Mouse (Mus musculus) forebrain, embryonic 14.5 days (tissue): ENCODE data around the gene Olfr1505. TPM values are rescaled to one million over a fixed set of nuclear protein-coding genes. Genes with fewer than 3 reads are reported as not detected.

Source experiments
- ATAC-seq: fragments of 200-750 bp; cut with Nextera tagmentation; 2 replicates; pipeline ENCODE4 v1.8.0; 2017; ENCODE audit warnings: mild to moderate bottlenecking, moderate library complexity
- DNase-seq: peaks from one replicate; pipeline ENCODE4 v3.0.0-alpha.2; 2015; ENCODE audit warnings: low spot score
- H3K27ac ChIP-seq: fragments of 300-500 bp; sonication (generic); 2 replicates; pipeline ENCODE4 v1.5.1; 2014; ENCODE audit warnings: low read depth, mild to moderate bottlenecking, control low read depth, low read length, moderate library complexity
- H3K27me3 ChIP-seq: fragments of 300-500 bp; sonication (generic); replicated peaks from 2 replicates; pipeline ENCODE4 v1.6.1; 2014; ENCODE audit warnings: low read length, control low read depth, mixed read lengths; ENCODE audit not compliant: control insufficient read depth, insufficient read depth
- H3K36me3 ChIP-seq: fragments of 300-500 bp; sonication (generic); 2 replicates; pipeline ENCODE4 v1.6.1; 2014; ENCODE audit warnings: low read length, control low read depth; ENCODE audit not compliant: control insufficient read depth, insufficient read depth
- H3K4me1 ChIP-seq: fragments of 300-500 bp; sonication (generic); 2 replicates; pipeline ENCODE4 v1.6.1; 2014; ENCODE audit warnings: antibody characterized with exemption, low read length, control low read depth; ENCODE audit not compliant: control insufficient read depth, insufficient read depth
- H3K4me2 ChIP-seq: fragments of 300-500 bp; sonication (generic); 2 replicates; pipeline ENCODE4 v1.6.1; 2014; ENCODE audit warnings: mild to moderate bottlenecking, control low read depth, low read length
- H3K4me3 ChIP-seq: fragments of 300-500 bp; sonication (generic); 2 replicates; pipeline ENCODE4 v1.5.1; 2014; ENCODE audit warnings: low read depth, low read length, control low read depth
- H3K9ac ChIP-seq: fragments of 300-500 bp; sonication (generic); 2 replicates; pipeline ENCODE4 v1.6.1; 2014; ENCODE audit warnings: mild to moderate bottlenecking, low read length, control low read depth, moderate library complexity
- H3K9me3 ChIP-seq: fragments of 300-500 bp; sonication (generic); replicated peaks from 2 replicates; pipeline ENCODE4 v1.6.1; 2016; ENCODE audit warnings: low read length, control low read depth, mixed read lengths; ENCODE audit not compliant: control insufficient read depth
- WGBS: fragments of 180-500 bp; shearing (Covaris S2); extraction: QIAGEN DNeasy Blood & Tissue Kit; methylation state at CpG from one replicate; pipeline ENCODE4 v1.1.7; 2014; 5-methylcytosine and 5-hydroxymethylcytosine counted together
- polyA plus RNA-seq: library from polyadenylated mRNA; unstranded; fragments of >200 nt; fragmentation: Nextera tagmentation; extraction: Ambion mirVana; gene quantifications from 2 replicates; pipeline ENCODE4 v1.2.1, GENCODE M21; 2014

Olfr1505 gene
- polyA plus RNA-seq = not detected in 2 replicates

- no peak within 1 kb of the TSS for H3K9ac ChIP-seq
- no peaks in the 10 kb centered on the region for H3K9me3 ChIP-seq
- no peak within 1 kb of the TSS for H3K4me3 ChIP-seq
- H3K27ac ChIP-seq = no peak within 1 kb of the TSS
- H3K36me3 ChIP-seq = no peaks in the 10 kb centered on the region
- no peak for ATAC-seq
- WGBS = 75% methylated on average over 2 of the region's 2 CpGs
- no peaks in the 10 kb centered on the region for H3K27me3 ChIP-seq
- DNase-seq = no peak
- H3K4me2 ChIP-seq = no peak within 1 kb of the TSS
- no peaks in the 10 kb centered on the region for H3K4me1 ChIP-seq
These were observed at the start of gene Olfr1505 for GRCm38 (mm10) chr19:13913230-13913629. Olfr1505 (plus strand) TSS chr19:13913530.

- no peaks in the 10 kb centered on the region for H3K36me3 ChIP-seq
- WGBS = 57% methylated on average over 1 of the region's 1 CpGs
- H3K4me1 ChIP-seq = no peaks in the 10 kb centered on the region
- DNase-seq (no peak), ATAC-seq (no peak)
- no peak within 1 kb of the TSS for H3K27ac ChIP-seq
- H3K4me2 ChIP-seq = no peak within 1 kb of the TSS
- H3K27me3 ChIP-seq = no peaks in the 10 kb centered on the region
- no peak within 1 kb of the TSS for H3K9ac ChIP-seq
- no peak within 1 kb of the TSS for H3K4me3 ChIP-seq
- H3K9me3 ChIP-seq = no peaks in the 10 kb centered on the region
These were observed 15.5 kb upstream of the Olfr1505 start, which contains the start of gene Olfr1504 for GRCm38 (mm10) chr19:13897828-13898227. Olfr1504 (minus strand) TSS chr19:13897928.

Other genes starting within 250 kb of the Olfr1505 start
- not detected in 2 replicates for gene Olfr1491, start 216.3 kb upstream of the Olfr1505 start, polyA plus RNA-seq
- not detected in 2 replicates for gene Olfr1493-ps1, start 190.3 kb upstream of the Olfr1505 start, polyA plus RNA-seq
- not detected in 2 replicates for gene Olfr1494, start 173.8 kb upstream of the Olfr1505 start, polyA plus RNA-seq
- not detected in 2 replicates for gene Olfr1495, start 148.9 kb upstream of the Olfr1505 start, polyA plus RNA-seq
- not detected in 2 replicates for gene Olfr1496, start 135.7 kb upstream of the Olfr1505 start, polyA plus RNA-seq
- not detected in 2 replicates for gene Olfr1497, start 115.3 kb upstream of the Olfr1505 start, polyA plus RNA-seq
- gene Olfr1499, start 94.1 kb upstream of the Olfr1505 start, polyA plus RNA-seq = not detected in 2 replicates
- not detected in 2 replicates for gene Olfr1500, start 83.0 kb upstream of the Olfr1505 start, polyA plus RNA-seq
- not detected in 2 replicates for gene Olfr1501, start 62.8 kb upstream of the Olfr1505 start, polyA plus RNA-seq
- not detected in 2 replicates for gene Olfr1502, start 51.7 kb upstream of the Olfr1505 start, polyA plus RNA-seq
- gene Olfr1504, start 15.6 kb upstream of the Olfr1505 start, polyA plus RNA-seq = not detected in 2 replicates